In genomic region chr1:188221226-188221792, GRCm38 (mm10) we compare ENCODE assay signal across 24 mouse cellular contexts. TPM values are rescaled to one million over a fixed set of nuclear protein-coding genes. Genes with fewer than 3 reads are reported as not detected.
DNase-seq lines count a peak whose midpoint lies in the region; ATAC-seq and TF ChIP-seq lines count a peak whose summit lies in the region.
"Had no signal": no experiment of that assay in that cellular context is flagged by ENCODE, and none has a peak within 500 bp of the region (broad histone marks: within the 10 kb centered on the region; RNA-seq: fewer than 3 reads in every experiment).

No protein-coding gene starts in this region.

- H3K79me2 ChIP-seq in C2C12 (ENCODE audit: control insufficient read depth, insufficient read depth): no peaks in the 10 kb centered on the region

- H3K27me3 ChIP-seq in C2C12 (ENCODE audit: control insufficient read depth, insufficient read depth, insufficient read length): no peaks in the 10 kb centered on the region
- no peaks in the 10 kb centered on the region for H3K27me3 ChIP-seq in forebrain, embryonic 13.5 days
- H3K27me3 ChIP-seq: embryonic facial prominence, embryonic 12.5 days; heart, embryonic 13.5 days; hindbrain, embryonic 15.5 days; limb, embryonic 12.5 days; liver, embryonic 15.5 days; stomach, embryonic 15.5 days had no signal

- H3ac ChIP-seq in C2C12 (ENCODE audit: control insufficient read depth, insufficient read length, low read depth): no peak overlapping the region

- no peaks in the 10 kb centered on the region for H3K4me1 ChIP-seq in forebrain, embryonic 13.5 days
- H3K4me1 ChIP-seq: embryonic facial prominence, embryonic 12.5 days; heart, embryonic 13.5 days; hindbrain, embryonic 15.5 days; limb, embryonic 12.5 days; liver, embryonic 15.5 days; neural tube, embryonic 13.5 days; stomach, embryonic 15.5 days had no signal

- no peaks in the 10 kb centered on the region for H3K9me3 ChIP-seq in forebrain, embryonic 13.5 days (replicated peaks)
- H3K9me3 ChIP-seq: embryonic facial prominence, embryonic 12.5 days; heart, embryonic 13.5 days; hindbrain, embryonic 15.5 days; limb, embryonic 12.5 days; liver, embryonic 15.5 days; neural tube, embryonic 13.5 days; stomach, embryonic 15.5 days had no signal

- H3K27ac ChIP-seq in forebrain, embryonic 13.5 days: no peak overlapping the region
- H3K27ac ChIP-seq: embryonic facial prominence, embryonic 12.5 days; heart, embryonic 13.5 days; hindbrain, embryonic 15.5 days; kidney, postnatal 0 days; layer of hippocampus, adult 2 months; limb, embryonic 12.5 days; liver, embryonic 15.5 days; neural tube, embryonic 13.5 days; stomach, embryonic 15.5 days had no signal

- peak; percentile 74; the same call in 1 of the 2 replicates for ATAC-seq in granulocyte monocyte progenitor cell, adult 5-6 weeks (replicated peaks; ENCODE audit: poor library complexity, severe bottlenecking)
- no peak for ATAC-seq in forebrain, embryonic 13.5 days
- ATAC-seq: intestine, postnatal 0 days had no signal

- peak; percentile 15 for DNase-seq in layer of hippocampus, adult 9-11 months
- DNase-seq in layer of hippocampus, postnatal 10 days (ENCODE audit: low spot score in 2 of 2): no peak
- peak; percentile 84 for DNase-seq in 3T3-L1 (ENCODE audit: low read depth, low spot score)
- DNase-seq in neural tube, embryonic 10.5 days (ENCODE audit: extremely low spot score, low spot score): no peak
- DNase-seq: adrenal gland, postnatal 14 days; cerebellum, adult 2 months; heart, postnatal 36 days; lung, postnatal 10 days; spleen, adult 18-20 months had no signal

- WGBS in forebrain, embryonic 13.5 days: 84% methylated on average over 4 of the region's 4 CpGs

- no peak overlapping the region for H3K4me2 ChIP-seq in forebrain, embryonic 13.5 days
- H3K4me2 ChIP-seq: embryonic facial prominence, embryonic 12.5 days; heart, embryonic 13.5 days; hindbrain, embryonic 15.5 days; limb, embryonic 12.5 days; liver, embryonic 15.5 days; neural tube, embryonic 13.5 days; stomach, embryonic 15.5 days had no signal

- TF ChIP-seq CTCF in C2C12 (IDR thresholded peaks at IDR 0.05; ENCODE audit: control insufficient read depth, insufficient read depth, insufficient read length): no peak

- no peaks in the 10 kb centered on the region for H3K36me3 ChIP-seq in C2C12 (ENCODE audit: control insufficient read depth, insufficient read depth)
- H3K36me3 ChIP-seq in forebrain, embryonic 13.5 days (ENCODE audit: poor library complexity, severe bottlenecking): no peaks in the 10 kb centered on the region
- H3K36me3 ChIP-seq: embryonic facial prominence, embryonic 12.5 days; heart, embryonic 13.5 days; hindbrain, embryonic 15.5 days; limb, embryonic 12.5 days; liver, embryonic 15.5 days; neural tube, embryonic 13.5 days; stomach, embryonic 15.5 days had no signal

- no peak overlapping the region for H3K9ac ChIP-seq in forebrain, embryonic 13.5 days
- H3K9ac ChIP-seq: embryonic facial prominence, embryonic 12.5 days; heart, embryonic 13.5 days; hindbrain, embryonic 15.5 days; limb, embryonic 12.5 days; liver, embryonic 15.5 days; neural tube, embryonic 13.5 days; stomach, embryonic 15.5 days had no signal

- H3K79me3 ChIP-seq in C2C12 (ENCODE audit: low read depth): no peaks in the 10 kb centered on the region

- no peak overlapping the region for H3K4me3 ChIP-seq in C2C12 (ENCODE audit: insufficient read depth, poor library complexity, severe bottlenecking)
- no peak overlapping the region for H3K4me3 ChIP-seq in forebrain, embryonic 13.5 days
- H3K4me3 ChIP-seq: embryonic facial prominence, embryonic 12.5 days; heart, embryonic 13.5 days; hindbrain, embryonic 15.5 days; layer of hippocampus, adult 2 months; limb, embryonic 12.5 days; liver, embryonic 15.5 days; neural tube, embryonic 13.5 days; stomach, embryonic 15.5 days had no signal

TF ChIP-seq in C2C12, 6 proteins besides CTCF, POLR2A, EP300 and RAD21:
- TF ChIP-seq MAX (IDR thresholded peaks at IDR 0.05) (no peak), MYOG (IDR thresholded peaks at IDR 0.05; ENCODE audit: control insufficient read depth, extremely low read depth, insufficient read length) (no peak), MYOD1 (IDR thresholded peaks at IDR 0.05; ENCODE audit: control insufficient read depth, insufficient read length, low read depth) (no peak), CEBPB (IDR thresholded peaks at IDR 0.05; ENCODE audit: low read depth) (peak; percentile 94), FOSL1 (IDR thresholded peaks at IDR 0.05; ENCODE audit: insufficient read depth, low read length, poor library complexity, severe bottlenecking) (no peak), USF1 (IDR thresholded peaks at IDR 0.05; ENCODE audit: low read depth) (peak; percentile 21)
TF ChIP-seq in C2C12: peak in this region for 2.

RNA-seq across cellular contexts. Expression of gene Ush2a, which starts 40.5 kb away (rescaled TPM):
- under 1 TPM; 0.20 to 0.46 TPM for total RNA-seq in layer of hippocampus, postnatal 10 days (2021)
- polyA plus RNA-seq in C2C12 (2012; fragmentation: generic; extraction: Trizol): not detected
- total RNA-seq in granulocyte monocyte progenitor cell, adult 5-6 weeks (2014; fragmentation: Nextera tagmentation): not detected in 2 replicates
- total RNA-seq in granulocyte monocyte progenitor cell, adult 5-6 weeks (2017): not detected in 2 replicates
- 0.05 and 0.10 TPM in 2 replicates for polyA plus RNA-seq in forebrain, embryonic 13.5 days (2015; fragmentation: Nextera tagmentation; extraction: Ambion mirVana)
- total RNA-seq: megakaryocyte-erythroid progenitor cell, adult 5-6 weeks had no signal
- polyA plus RNA-seq: kidney, postnatal 0 days; liver, embryonic 15.5 days; thymus, postnatal 0 days had no signal

Comparison
In these comparisons a context has a peak if more than half of its experiments do, and no peak if none do; other contexts are left out.
1. DNase-seq: peak in layer of hippocampus, adult 9-11 months (single experiment) and 3T3-L1 (single experiment); none in layer of hippocampus, postnatal 10 days (0 of 2) and neural tube, embryonic 10.5 days (single experiment).